Mouse (Mus musculus) embryonic fibroblast, embryonic 13.5 days (primary cell): ENCODE measurements around the gene Banp.

Experiments
- CTCF ChIP-seq: IDR thresholded peaks from 2 replicates; pipeline ENCODE4 v1.5.1; 2011; ENCODE audit warnings: mild to moderate bottlenecking, control low read depth, low read length, moderate library complexity, borderline replicate concordance; ENCODE audit not compliant: insufficient read depth
- POLR2A ChIP-seq: IDR thresholded peaks from 2 replicates; pipeline ENCODE4 v1.6.1; 2011; ENCODE audit warnings: low read depth, mild to moderate bottlenecking, control low read depth, low read length, moderate library complexity

- no peak for TF ChIP-seq POLR2A
- no peak for TF ChIP-seq CTCF
Observed at GRCm38 (mm10) chr8:122005422-122006204, 56.1 kb downstream of the Banp start.
